Mouse (Mus musculus): ENCODE data around the gene Akr1b8.
"Not testable (repeated sequence)": the region's sequence is repeated elsewhere in the genome, so short reads cannot be mapped to it uniquely, and the experiment has no call there.

The Akr1b8 gene

GRCm38 (mm10) chr6:34400696-34401095 lies 46.8 kb downstream of the Akr1b8 start:
- ATAC-seq (ENCODE audit: low TSS enrichment), result no peak

GRCm38 (mm10) chr6:34406746-34407145 lies 52.8 kb downstream of the Akr1b8 start:
- no peak for ATAC-seq (ENCODE audit: low TSS enrichment)

- ATAC-seq (ENCODE audit: low TSS enrichment), result no peak
Measured at GRCm38 (mm10) chr6:34407403-34407802, 53.5 kb downstream of the Akr1b8 start.

- no peak for ATAC-seq (ENCODE audit: low TSS enrichment)
Measured at GRCm38 (mm10) chr6:34412023-34412422, 58.1 kb downstream of the Akr1b8 start, which contains the start of gene Akr1b7. Gene Akr1b7 (plus strand): TSS chr6:34412334.

- ATAC-seq (ENCODE audit: low TSS enrichment), result no peak
Measured at GRCm38 (mm10) chr6:34412688-34413087, 58.8 kb downstream of the Akr1b8 start.

- not testable (repeated sequence) for ATAC-seq (ENCODE audit: low TSS enrichment)
Measured at GRCm38 (mm10) chr6:34413386-34413785, 59.5 kb downstream of the Akr1b8 start.

GRCm38 (mm10) chr6:34416521-34416920 lies 62.6 kb downstream of the Akr1b8 start:
- ATAC-seq (ENCODE audit: low TSS enrichment), result no peak

Data from frontal cortex, adult (tissue).